Mouse (Mus musculus) G1E (cell line): ENCODE data around the gene Sox5.

ENCODE experiments used
- CTCF ChIP-seq: IDR thresholded peaks from 2 replicates; pipeline ENCODE4 v1.5.1; 2012; ENCODE audit warnings: low read depth, low read length, inconsistent platforms, mixed read lengths
- GATA1 ChIP-seq: IDR thresholded peaks from 2 replicates; pipeline ENCODE4 v1.6.1; 2012; ENCODE audit warnings: borderline replicate concordance, low read length, inconsistent platforms, mixed read lengths
- GATA2 ChIP-seq: IDR thresholded peaks from 2 replicates; pipeline ENCODE4 v1.6.1; 2012; ENCODE audit warnings: low read depth, low read length, inconsistent platforms, borderline replicate concordance
- TAL1 ChIP-seq: conservative IDR thresholded peaks from 2 replicates; pipeline ENCODE4 v1.6.1; 2012; ENCODE audit warnings: low read depth, low read length, inconsistent platforms, mixed read lengths

DNA sequence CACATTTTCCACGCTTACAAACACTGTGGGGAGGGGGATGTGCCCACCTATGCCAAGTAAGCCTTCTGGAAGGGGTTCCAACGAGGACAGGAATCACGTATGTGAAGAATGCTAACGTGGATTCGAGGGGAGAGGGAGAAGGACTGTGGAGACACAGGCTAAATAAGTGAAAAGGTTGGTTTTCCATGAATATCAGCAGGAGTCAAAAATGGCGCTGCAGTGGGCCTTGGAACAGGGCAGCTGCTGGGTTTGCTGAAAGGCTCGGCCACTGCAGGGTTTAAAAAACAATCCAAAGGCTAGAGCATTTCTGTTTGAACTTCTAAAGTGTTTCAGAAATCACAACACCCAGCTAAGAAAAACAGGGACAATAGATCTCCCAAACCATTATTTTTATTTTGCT is 308.3 kb downstream of the Sox5 start:
- no peak for TF ChIP-seq CTCF
- no peak for TF ChIP-seq GATA1
- TF ChIP-seq TAL1, result no peak
- TF ChIP-seq GATA2, result no peak
